ENCODE assay signal across 8 mouse cellular contexts in the genomic region with DNA sequence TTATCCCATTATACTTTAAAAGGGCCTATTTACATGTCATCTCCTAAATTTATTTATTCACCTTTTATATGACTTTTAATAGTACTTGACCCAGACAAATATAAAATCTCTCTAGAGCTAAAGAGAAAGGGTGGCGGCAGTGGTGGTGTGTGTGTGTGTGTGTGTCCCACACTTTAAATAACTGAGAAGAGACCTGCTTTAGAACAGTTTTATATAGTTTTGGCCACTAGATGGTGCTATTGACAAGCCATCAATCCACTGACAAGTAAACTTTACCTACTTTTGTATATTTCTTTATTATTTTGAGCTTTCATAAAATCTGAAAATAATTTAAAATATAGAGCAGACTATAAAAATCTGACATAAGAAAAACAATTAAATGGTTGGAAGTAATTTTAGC. TPM values are rescaled to one million over a fixed set of nuclear protein-coding genes. Genes with fewer than 3 reads are reported as not detected.
A peak's percentile ranks its signal among the peaks of the same experiment; 100 is the strongest.
DNase-seq lines count a peak whose midpoint lies in the region; ATAC-seq and TF ChIP-seq lines count a peak whose summit lies in the region.

No protein-coding gene starts in this region.

- no peaks in the 10 kb centered on the region for H3K36me3 ChIP-seq in embryonic facial prominence, embryonic 11.5 days (replicated peaks; ENCODE audit: control insufficient read depth, insufficient read depth, low read depth, low read length)
- H3K36me3 ChIP-seq in embryonic facial prominence, embryonic 10.5 days (replicated peaks) = peaks cover 8% of the 10 kb centered on the region; the same call in 1 of the 2 replicates
- no peaks in the 10 kb centered on the region; the same call in 1 of the 2 replicates for H3K36me3 ChIP-seq in liver, postnatal 0 days (replicated peaks; ENCODE audit: insufficient read depth, low read length)
- no peaks in the 10 kb centered on the region for H3K36me3 ChIP-seq in midbrain, embryonic 13.5 days

- no peak overlapping the region for H3K4me3 ChIP-seq in embryonic facial prominence, embryonic 11.5 days (ENCODE audit: low read depth, low read length)
- no peak overlapping the region for H3K4me3 ChIP-seq in embryonic facial prominence, embryonic 10.5 days
- H3K4me3 ChIP-seq in liver, postnatal 0 days (ENCODE audit: low read depth, low read length) = no peak overlapping the region
- H3K4me3 ChIP-seq in midbrain, embryonic 13.5 days (replicated peaks) = no peak overlapping the region

- no peaks in the 10 kb centered on the region for H3K9me3 ChIP-seq in embryonic facial prominence, embryonic 11.5 days (replicated peaks; ENCODE audit: control insufficient read depth, low read length)
- no peaks in the 10 kb centered on the region for H3K9me3 ChIP-seq in embryonic facial prominence, embryonic 10.5 days
- no peaks in the 10 kb centered on the region for H3K9me3 ChIP-seq in liver, postnatal 0 days (ENCODE audit: low read length)
- no peaks in the 10 kb centered on the region for H3K9me3 ChIP-seq in midbrain, embryonic 13.5 days

- H3K27me3 ChIP-seq in embryonic facial prominence, embryonic 11.5 days (ENCODE audit: control insufficient read depth, insufficient read depth, low read length) = no peaks in the 10 kb centered on the region
- no peaks in the 10 kb centered on the region for H3K27me3 ChIP-seq in embryonic facial prominence, embryonic 10.5 days (replicated peaks; ENCODE audit: low read depth, poor library complexity, severe bottlenecking)
- H3K27me3 ChIP-seq in liver, postnatal 0 days (ENCODE audit: insufficient read depth, low read length) = no peaks in the 10 kb centered on the region
- H3K27me3 ChIP-seq in midbrain, embryonic 13.5 days = no peaks in the 10 kb centered on the region

- peak; percentile 80 for DNase-seq in embryonic facial prominence, embryonic 11.5 days (ENCODE audit: low spot score)
- no peak for DNase-seq in embryonic facial prominence, embryonic 10.5 days (ENCODE audit: low spot score)
- no peak for DNase-seq in liver, postnatal 0 days
- DNase-seq in liver = no peak
- peak; percentile 62 for DNase-seq in embryo, embryonic 9.5 days (ENCODE audit: extremely low spot score)
- DNase-seq in frontal cortex, postnatal 25 days (ENCODE audit: low spot score in 2 of 2) = no peak
- DNase-seq in right cerebral cortex, postnatal 4 days = no peak

- WGBS in embryonic facial prominence, embryonic 11.5 days = 46% methylated on average over 1 of the region's 1 CpGs
- 30% methylated on average over 1 of the region's 1 CpGs for WGBS in embryonic facial prominence, embryonic 10.5 days
- 18% methylated on average over 1 of the region's 1 CpGs for WGBS in liver, postnatal 0 days (ENCODE audit: insufficient replicate concordance)
- WGBS in midbrain, embryonic 13.5 days = 35% methylated on average over 1 of the region's 1 CpGs

- no peak for TF ChIP-seq EP300 in liver, postnatal 0 days (IDR thresholded peaks at IDR 0.05; ENCODE audit: low read depth)

- peak; percentile 74 for TF ChIP-seq CTCF in liver, postnatal 0 days (IDR thresholded peaks at IDR 0.05; ENCODE audit: low read depth)

- H3K4me2 ChIP-seq in embryonic facial prominence, embryonic 11.5 days (ENCODE audit: low read depth, low read length) = no peak overlapping the region
- H3K4me2 ChIP-seq in liver, postnatal 0 days (ENCODE audit: low read depth, low read length) = no peak overlapping the region
- H3K4me2 ChIP-seq in midbrain, embryonic 13.5 days (replicated peaks) = no peak overlapping the region

- no peak overlapping the region for H3K27ac ChIP-seq in embryonic facial prominence, embryonic 11.5 days (replicated peaks; ENCODE audit: low read depth, low read length)
- H3K27ac ChIP-seq in embryonic facial prominence, embryonic 10.5 days (replicated peaks) = no peak overlapping the region
- H3K27ac ChIP-seq in liver, postnatal 0 days (ENCODE audit: low read depth) = no peak overlapping the region; the same call in 1 of the 2 replicates
- no peak overlapping the region for H3K27ac ChIP-seq in midbrain, embryonic 13.5 days

- H3K4me1 ChIP-seq in embryonic facial prominence, embryonic 11.5 days (ENCODE audit: control insufficient read depth, insufficient read depth, low read length) = no peaks in the 10 kb centered on the region
- peaks cover 5% of the 10 kb centered on the region; the same call in 1 of the 2 replicates for H3K4me1 ChIP-seq in embryonic facial prominence, embryonic 10.5 days
- peaks cover 24% of the 10 kb centered on the region for H3K4me1 ChIP-seq in liver, postnatal 0 days (ENCODE audit: insufficient read depth)
- peaks cover 7% of the 10 kb centered on the region; the same call in 1 of the 2 replicates for H3K4me1 ChIP-seq in midbrain, embryonic 13.5 days (replicated peaks)

- H3K9ac ChIP-seq in embryonic facial prominence, embryonic 11.5 days (replicated peaks; ENCODE audit: low read length) = no peak overlapping the region
- H3K9ac ChIP-seq in liver, postnatal 0 days (replicated peaks) = no peak overlapping the region
- no peak overlapping the region for H3K9ac ChIP-seq in midbrain, embryonic 13.5 days (replicated peaks)

- ATAC-seq in embryonic facial prominence, embryonic 11.5 days (replicated peaks; ENCODE audit: insufficient number of reproducible peaks, low FRiP score, low TSS enrichment, low read depth) = no peak
- no peak for ATAC-seq in liver, postnatal 0 days
- ATAC-seq in midbrain, embryonic 13.5 days = 0 out of 2 replicates have a peak, but pooled peaks have one; percentile 43

RNA-seq across cellular contexts. Expression of gene Nars2, which starts 19.1 kb away (rescaled TPM):
- 23.0 and 25.3 TPM in 2 replicates for polyA plus RNA-seq in embryonic facial prominence, embryonic 11.5 days (2014; fragmentation: Nextera tagmentation; extraction: Ambion mirVana)
- polyA plus RNA-seq in embryonic facial prominence, embryonic 10.5 days (2016; fragmentation: Nextera tagmentation; extraction: Ambion mirVana) = 26.3 and 26.5 TPM in 2 replicates
- polyA plus RNA-seq in liver, postnatal 0 days (2015; fragmentation: Nextera tagmentation; extraction: Ambion mirVana) = 13.3 and 14.1 TPM in 2 replicates
- polyA plus RNA-seq in midbrain, embryonic 13.5 days (2015; fragmentation: Nextera tagmentation; extraction: Ambion mirVana) = 15.6 and 19.0 TPM in 2 replicates

Comparison
In these comparisons a context has a peak if more than half of its experiments do, and no peak if none do; other contexts are left out.
1. DNase-seq: peak in embryonic facial prominence, embryonic 11.5 days (single experiment) and embryo, embryonic 9.5 days (single experiment); none in embryonic facial prominence, embryonic 10.5 days (single experiment), liver, postnatal 0 days (single experiment), liver (single experiment), frontal cortex, postnatal 25 days (0 of 2) and right cerebral cortex, postnatal 4 days (single experiment).